Comparison of ENCODE assay signal across 11 mouse cellular contexts in genomic region chr10:81553232-81553631, GRCm38 (mm10). TPM values are rescaled to one million over a fixed set of nuclear protein-coding genes. Genes with fewer than 3 reads are reported as not detected.
DNase-seq lines count a peak whose midpoint lies in the region; ATAC-seq and TF ChIP-seq lines count a peak whose summit lies in the region.
"Had no signal": no experiment of that assay in that cellular context is flagged by ENCODE, and none has a peak within 500 bp of the region (broad histone marks: within the 10 kb centered on the region; RNA-seq: fewer than 3 reads in every experiment).

No protein-coding gene starts in this region.

- no peaks in the 10 kb centered on the region for H3K9me3 ChIP-seq in kidney, embryonic 14.5 days (ENCODE audit: control insufficient read depth, low read length)
- no peaks in the 10 kb centered on the region for H3K9me3 ChIP-seq in midbrain, embryonic 13.5 days
- H3K9me3 ChIP-seq: embryonic facial prominence, embryonic 15.5 days; liver, embryonic 15.5 days; stomach, embryonic 15.5 days had no signal

- TF ChIP-seq CTCF in kidney, adult 2 months (conservative IDR thresholded peaks at IDR 0.05; ENCODE audit: insufficient read depth, insufficient read length, low read depth, low read length) = peak; percentile 55

- TF ChIP-seq POLR2A in kidney, adult 2 months (IDR thresholded peaks at IDR 0.05; ENCODE audit: low read depth, low read length) = no peak

- 93% methylated on average over 5 of the region's 5 CpGs for WGBS in kidney, adult 2 months
- 89% methylated on average over 5 of the region's 5 CpGs for WGBS in kidney, embryonic 14.5 days
- WGBS in midbrain, embryonic 13.5 days = 82% methylated on average over 5 of the region's 5 CpGs

- H3K27ac ChIP-seq in kidney, adult 2 months (ENCODE audit: insufficient read depth, low read depth, low read length) = no peak overlapping the region
- no peak overlapping the region for H3K27ac ChIP-seq in kidney, embryonic 14.5 days (ENCODE audit: low read depth, low read length)
- H3K27ac ChIP-seq in midbrain, embryonic 13.5 days = no peak overlapping the region
- H3K27ac ChIP-seq: embryonic facial prominence, embryonic 15.5 days; liver, embryonic 15.5 days; stomach, embryonic 15.5 days had no signal

- no peaks in the 10 kb centered on the region for H3K27me3 ChIP-seq in kidney, adult 2 months (replicated peaks; ENCODE audit: control insufficient read depth, insufficient read depth, low read length)
- no peaks in the 10 kb centered on the region for H3K27me3 ChIP-seq in kidney, embryonic 14.5 days (ENCODE audit: control insufficient read depth, insufficient read depth, low read length)
- no peaks in the 10 kb centered on the region for H3K27me3 ChIP-seq in midbrain, embryonic 13.5 days
- H3K27me3 ChIP-seq: embryonic facial prominence, embryonic 15.5 days; liver, embryonic 15.5 days; stomach, embryonic 15.5 days had no signal

- H3K4me1 ChIP-seq in kidney, adult 2 months (ENCODE audit: control insufficient read depth, insufficient read depth, low read length) = no peaks in the 10 kb centered on the region; the same call in 1 of the 2 replicates
- H3K4me1 ChIP-seq in kidney, embryonic 14.5 days (ENCODE audit: control insufficient read depth, insufficient read depth, low read length) = no peaks in the 10 kb centered on the region
- H3K4me1 ChIP-seq in midbrain, embryonic 13.5 days (replicated peaks) = no peaks in the 10 kb centered on the region; the same call in 1 of the 2 replicates

- no peak overlapping the region for H3K4me3 ChIP-seq in kidney, adult 2 months (ENCODE audit: insufficient read depth, low read depth, low read length)
- H3K4me3 ChIP-seq in kidney, embryonic 14.5 days (ENCODE audit: low read length) = no peak overlapping the region
- no peak overlapping the region for H3K4me3 ChIP-seq in midbrain, embryonic 13.5 days (replicated peaks)
- H3K4me3 ChIP-seq: embryonic facial prominence, embryonic 15.5 days; liver, embryonic 15.5 days; stomach, embryonic 15.5 days had no signal

- H3K4me2 ChIP-seq in kidney, embryonic 14.5 days (replicated peaks; ENCODE audit: low read depth, low read length) = no peak overlapping the region
- H3K4me2 ChIP-seq in midbrain, embryonic 13.5 days (replicated peaks) = no peak overlapping the region
- H3K4me2 ChIP-seq: embryonic facial prominence, embryonic 15.5 days; liver, embryonic 15.5 days; stomach, embryonic 15.5 days had no signal

- H3K9ac ChIP-seq in kidney, embryonic 14.5 days (ENCODE audit: low read depth, low read length) = no peak overlapping the region
- no peak overlapping the region for H3K9ac ChIP-seq in midbrain, embryonic 13.5 days (replicated peaks)
- H3K9ac ChIP-seq: embryonic facial prominence, embryonic 15.5 days; liver, embryonic 15.5 days; stomach, embryonic 15.5 days had no signal

- no peaks in the 10 kb centered on the region for H3K36me3 ChIP-seq in kidney, adult 2 months (ENCODE audit: control insufficient read depth, insufficient read depth, low read length)
- H3K36me3 ChIP-seq in kidney, embryonic 14.5 days (ENCODE audit: control insufficient read depth, insufficient read depth, low read length) = no peaks in the 10 kb centered on the region
- H3K36me3 ChIP-seq in midbrain, embryonic 13.5 days = no peaks in the 10 kb centered on the region
- H3K36me3 ChIP-seq: embryonic facial prominence, embryonic 15.5 days; liver, embryonic 15.5 days; stomach, embryonic 15.5 days had no signal

- ATAC-seq in kidney, embryonic 14.5 days (ENCODE audit: low FRiP score, low TSS enrichment) = no peak
- ATAC-seq in midbrain, embryonic 13.5 days = no peak

- DNase-seq in kidney, adult 2 months = no peak
- peak; percentile 49 for DNase-seq in 3T3-L1 (ENCODE audit: low read depth, low spot score)
- DNase-seq in CD4-positive helper T cell, adult 2 months (ENCODE audit: low read depth, low spot score) = peak; percentile 65
- peak; percentile 81 for DNase-seq in induced T-regulatory cell, adult 2 months (ENCODE audit: low read depth)
- DNase-seq in layer of hippocampus, adult 9-11 months = no peak
- DNase-seq: adrenal gland, postnatal 25 days had no signal

RNA-seq across cellular contexts. Expression of gene Aes, which starts 6.1 kb away (rescaled TPM):
- polyA plus RNA-seq in kidney, adult 2 months (2012; rRNA removed) = 2,250 and 2,535 TPM in 2 replicates
- polyA plus RNA-seq in kidney, embryonic 14.5 days (2014; fragmentation: Nextera tagmentation; extraction: Ambion mirVana) = 408 and 609 TPM in 2 replicates
- polyA plus RNA-seq in midbrain, embryonic 13.5 days (2015; fragmentation: Nextera tagmentation; extraction: Ambion mirVana) = 451 and 572 TPM in 2 replicates

RNA-seq across cellular contexts. Expression of gene Gna11, which starts 8.2 kb away (rescaled TPM):
- 93.0 and 107 TPM in 2 replicates for polyA plus RNA-seq in kidney, adult 2 months (2012; rRNA removed)
- polyA plus RNA-seq in kidney, embryonic 14.5 days (2014; fragmentation: Nextera tagmentation; extraction: Ambion mirVana) = 77.7 and 89.2 TPM in 2 replicates
- 74.5 and 77.1 TPM in 2 replicates for polyA plus RNA-seq in midbrain, embryonic 13.5 days (2015; fragmentation: Nextera tagmentation; extraction: Ambion mirVana)

RNA-seq across cellular contexts. Expression of gene Tle2, which starts 21.1 kb away (rescaled TPM):
- 63.7 and 93.5 TPM in 2 replicates for polyA plus RNA-seq in kidney, adult 2 months (2012; rRNA removed)
- polyA plus RNA-seq in kidney, embryonic 14.5 days (2014; fragmentation: Nextera tagmentation; extraction: Ambion mirVana) = 29.3 and 30.4 TPM in 2 replicates
- polyA plus RNA-seq in midbrain, embryonic 13.5 days (2015; fragmentation: Nextera tagmentation; extraction: Ambion mirVana) = 23.6 and 26.2 TPM in 2 replicates

RNA-seq across cellular contexts. Expression of gene Gna15, which starts 29.2 kb away (rescaled TPM):
- polyA plus RNA-seq in kidney, adult 2 months (2012; rRNA removed) = 1.7 and 2.1 TPM in 2 replicates
- polyA plus RNA-seq in kidney, embryonic 14.5 days (2014; fragmentation: Nextera tagmentation; extraction: Ambion mirVana) = 0.23 and 0.60 TPM in 2 replicates
- polyA plus RNA-seq in midbrain, embryonic 13.5 days (2015; fragmentation: Nextera tagmentation; extraction: Ambion mirVana) = 0.94 and 1.0 TPM in 2 replicates

RNA-seq across cellular contexts. Expression of gene Tle6, which starts 47.6 kb away (rescaled TPM):
- polyA plus RNA-seq in kidney, adult 2 months (2012; rRNA removed) = 3.9 and 4.3 TPM in 2 replicates
- polyA plus RNA-seq in kidney, embryonic 14.5 days (2014; fragmentation: Nextera tagmentation; extraction: Ambion mirVana) = 12.6 and 15.5 TPM in 2 replicates
- polyA plus RNA-seq in midbrain, embryonic 13.5 days (2015; fragmentation: Nextera tagmentation; extraction: Ambion mirVana) = 2.8 and 4.4 TPM in 2 replicates

Comparison
In these comparisons a context has a peak if more than half of its experiments do, and no peak if none do; other contexts are left out.
1. DNase-seq: peak in 3T3-L1 (single experiment), CD4-positive helper T cell, adult 2 months (single experiment) and induced T-regulatory cell, adult 2 months (single experiment); none in kidney, adult 2 months (single experiment) and layer of hippocampus, adult 9-11 months (single experiment).